Mouse (Mus musculus) heart, embryonic 14.5 days (tissue): ENCODE measurements at regions not wholly inside any gene's neighbourhood (a gene's known extent, or its start where the extent isn't known, plus 50 kb on each side); places are given as distances from the start of the nearest gene placed in this dataset.
A peak's percentile ranks its signal among the peaks of the same experiment; 100 is the strongest.

Source experiments
- ATAC-seq: fragments of 200-750 bp; cut with Nextera tagmentation; 2 replicates; pipeline ENCODE4 v1.8.0; 2017; ENCODE audit warnings: low read depth, moderate TSS enrichment; ENCODE audit not compliant: insufficient number of reproducible peaks, insufficient read depth, low FRiP score
- H3K27ac ChIP-seq, 2 experiments: fragments of 200-500 bp in 1 of 2; fragments of 300-500 bp in 1 of 2; sonication (generic) in 1 of 2; replicated peaks in 1 of 2; 2 replicates each; pipeline ENCODE4 v1.5.1; 2012 to 2014; ENCODE audit warnings: low read depth in 2 of 2, low read length in 2 of 2, control low read depth in 1 of 2, mild to moderate bottlenecking in 1 of 2, mixed read lengths in 1 of 2; ENCODE audit not compliant: control insufficient read depth in 1 of 2, insufficient read depth in 1 of 2
- H3K27me3 ChIP-seq: fragments of 300-500 bp; sonication (generic); 2 replicates; pipeline ENCODE4 v1.6.1; 2014; ENCODE audit warnings: mild to moderate bottlenecking, low read length, control low read depth; ENCODE audit not compliant: control insufficient read depth, insufficient read depth
- H3K36me3 ChIP-seq: fragments of 300-500 bp; sonication (generic); 2 replicates; pipeline ENCODE4 v1.6.1; 2014; ENCODE audit warnings: mild to moderate bottlenecking, control low read depth, low read length, mixed read lengths; ENCODE audit not compliant: control insufficient read depth, insufficient read depth
- H3K4me1 ChIP-seq, 2 experiments: fragments of 200-500 bp in 1 of 2; fragments of 300-500 bp in 1 of 2; sonication (generic) in 1 of 2; 2 replicates each; pipeline ENCODE4 v1.6.1; 2012 to 2014; ENCODE audit warnings: low read length in 2 of 2, control low read depth in 1 of 2, mixed read lengths in 1 of 2; ENCODE audit not compliant: control insufficient read depth in 2 of 2, insufficient read depth in 2 of 2
- H3K4me2 ChIP-seq: fragments of 300-500 bp; sonication (generic); 2 replicates; pipeline ENCODE4 v1.6.1; 2014; ENCODE audit warnings: mild to moderate bottlenecking, low read length
- H3K4me3 ChIP-seq, 2 experiments: fragments of 200-500 bp in 1 of 2; fragments of 300-500 bp in 1 of 2; sonication (generic) in 1 of 2; 2 replicates each; pipeline ENCODE4 v1.5.1; 2012 to 2014; ENCODE audit warnings: low read length in 2 of 2, mild to moderate bottlenecking in 2 of 2, control low read depth in 1 of 2, low read depth in 1 of 2, moderate library complexity in 1 of 2; ENCODE audit not compliant: control insufficient read depth in 1 of 2, insufficient read depth in 1 of 2
- H3K9ac ChIP-seq: fragments of 300-500 bp; sonication (generic); 2 replicates; pipeline ENCODE4 v1.6.1; 2014; ENCODE audit warnings: mild to moderate bottlenecking, low read length
- H3K9me3 ChIP-seq: fragments of 300-500 bp; sonication (generic); 2 replicates; pipeline ENCODE4 v1.6.1; 2016; ENCODE audit warnings: low read length, control low read depth; ENCODE audit not compliant: control insufficient read depth
- WGBS: fragments of 180-500 bp; shearing (Covaris S2); extraction: QIAGEN DNeasy Blood & Tissue Kit; methylation state at CpG from one replicate; pipeline ENCODE4 v1.1.7; 2014; 5-methylcytosine and 5-hydroxymethylcytosine counted together

GRCm38 (mm10) chr8:26784381-26784780 is 192.7 kb upstream of the Zfp703 start:
- Histone ChIP-seq H3K4me3 (no peak overlapping the region), H3K27ac (no peak overlapping the region), H3K4me1 (peaks cover 9 to 11% of the 10 kb centered on the region in 2 experiments), H3K27me3 (peaks cover 23% of the 10 kb centered on the region), H3K9ac (0 out of 2 replicates have a peak overlapping the region, but pooled peaks have one; percentile 42), H3K4me2 (no peak overlapping the region), H3K9me3 (no peaks in the 10 kb centered on the region), H3K36me3 (no peaks in the 10 kb centered on the region)
- 48% methylated on average over 6 of the region's 6 CpGs for WGBS
- ATAC-seq: no peak

GRCm38 (mm10) chr8:26791795-26792194 is 185.3 kb upstream of the Zfp703 start:
- Histone ChIP-seq H3K27me3 (no peaks in the 10 kb centered on the region), H3K4me3 (no peak overlapping the region), H3K9me3 (no peaks in the 10 kb centered on the region), H3K9ac (no peak overlapping the region), H3K27ac (no peak overlapping the region), H3K4me1 (peaks cover 0 to 4% of the 10 kb centered on the region in 2 experiments; a peak in 1 of 4 replicates), H3K4me2 (no peak overlapping the region), H3K36me3 (no peaks in the 10 kb centered on the region)
- 16% methylated on average over 2 of the region's 2 CpGs for WGBS
- ATAC-seq: no peak

- no peaks in the 10 kb centered on the region for H3K9me3 ChIP-seq
- no peak for ATAC-seq
- peaks cover 0 to 4% of the 10 kb centered on the region in 2 experiments; a peak in 1 of 4 replicates for H3K4me1 ChIP-seq
- no peak overlapping the region for H3K4me3 ChIP-seq
- WGBS: 87% methylated on average over 9 of the region's 9 CpGs
- no peaks in the 10 kb centered on the region for H3K36me3 ChIP-seq
- no peaks in the 10 kb centered on the region for H3K27me3 ChIP-seq
- no peak overlapping the region for H3K27ac ChIP-seq
- no peak overlapping the region for H3K9ac ChIP-seq
- no peak overlapping the region for H3K4me2 ChIP-seq
These were observed 183.4 kb upstream of the Zfp703 start for GRCm38 (mm10) chr8:26793606-26794292.

GRCm38 (mm10) chr8:26794411-26794810 is 182.7 kb upstream of the Zfp703 start:
- Histone ChIP-seq H3K9me3 (no peaks in the 10 kb centered on the region), H3K4me3 (no peak overlapping the region), H3K4me2 (no peak overlapping the region), H3K4me1 (peaks cover 0 to 4% of the 10 kb centered on the region in 2 experiments; a peak in 1 of 4 replicates), H3K36me3 (no peaks in the 10 kb centered on the region), H3K9ac (no peak overlapping the region), H3K27me3 (no peaks in the 10 kb centered on the region), H3K27ac (no peak overlapping the region)
- no peak for ATAC-seq
- WGBS: 76% methylated on average over 4 of the region's 4 CpGs

GRCm38 (mm10) chr8:26795616-26796015 is 181.5 kb upstream of the Zfp703 start:
- H3K4me1 ChIP-seq: peaks cover 0 to 4% of the 10 kb centered on the region in 2 experiments; a peak in 1 of 4 replicates
- H3K9ac ChIP-seq: no peak overlapping the region
- no peak overlapping the region for H3K27ac ChIP-seq
- H3K9me3 ChIP-seq: no peaks in the 10 kb centered on the region
- ATAC-seq: no peak
- no peaks in the 10 kb centered on the region for H3K36me3 ChIP-seq
- no peaks in the 10 kb centered on the region for H3K27me3 ChIP-seq
- 83% methylated on average over 8 of the region's 8 CpGs for WGBS
- no peak overlapping the region for H3K4me2 ChIP-seq
- no peak overlapping the region for H3K4me3 ChIP-seq

- H3K36me3 ChIP-seq: no peaks in the 10 kb centered on the region
- ATAC-seq: no peak
- no peak overlapping the region for H3K27ac ChIP-seq
- H3K9me3 ChIP-seq: no peaks in the 10 kb centered on the region
- peaks cover 18% of the 10 kb centered on the region for H3K27me3 ChIP-seq
- H3K4me3 ChIP-seq: no peak overlapping the region
- H3K4me1 ChIP-seq: peaks cover 5 to 6% of the 10 kb centered on the region in 2 experiments; a peak in 3 of 4 replicates
- H3K4me2 ChIP-seq: no peak overlapping the region
- H3K9ac ChIP-seq: no peak overlapping the region
- 61% methylated on average over 1 of the region's 1 CpGs for WGBS
These were observed 177.3 kb upstream of the Zfp703 start for GRCm38 (mm10) chr8:26799814-26800213.

DNA sequence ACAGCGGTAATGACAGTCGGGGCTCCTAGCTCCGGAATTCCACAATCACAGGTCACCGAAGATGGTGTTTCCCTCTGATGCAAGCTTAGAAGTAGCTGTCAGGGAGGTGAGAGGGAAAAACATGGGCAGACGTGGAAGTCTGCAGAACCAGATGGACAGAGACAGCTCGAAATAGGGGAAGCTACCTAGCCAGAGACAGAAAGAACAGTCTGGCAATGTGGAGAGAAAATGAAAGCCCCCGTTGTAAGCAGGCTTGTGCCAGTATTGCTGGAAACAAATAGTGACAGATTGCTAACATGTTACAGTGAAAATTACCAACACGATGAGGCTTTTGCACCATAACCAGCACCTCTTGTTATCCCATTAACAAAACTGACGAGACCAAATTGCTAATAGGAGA is 173.0 kb upstream of the Zfp703 start:
- Histone ChIP-seq H3K9me3 (no peaks in the 10 kb centered on the region), H3K27ac (no peak overlapping the region), H3K27me3 (peaks cover 18% of the 10 kb centered on the region), H3K36me3 (no peaks in the 10 kb centered on the region), H3K4me3 (no peak overlapping the region), H3K4me1 (peaks cover 27 to 33% of the 10 kb centered on the region in 2 experiments), H3K9ac (0 out of 2 replicates have a peak overlapping the region, but pooled peaks have one; percentile 7), H3K4me2 (peak overlapping the region; percentile 34)
- WGBS: 38% methylated on average over 9 of the region's 9 CpGs
- ATAC-seq: no peak

DNA sequence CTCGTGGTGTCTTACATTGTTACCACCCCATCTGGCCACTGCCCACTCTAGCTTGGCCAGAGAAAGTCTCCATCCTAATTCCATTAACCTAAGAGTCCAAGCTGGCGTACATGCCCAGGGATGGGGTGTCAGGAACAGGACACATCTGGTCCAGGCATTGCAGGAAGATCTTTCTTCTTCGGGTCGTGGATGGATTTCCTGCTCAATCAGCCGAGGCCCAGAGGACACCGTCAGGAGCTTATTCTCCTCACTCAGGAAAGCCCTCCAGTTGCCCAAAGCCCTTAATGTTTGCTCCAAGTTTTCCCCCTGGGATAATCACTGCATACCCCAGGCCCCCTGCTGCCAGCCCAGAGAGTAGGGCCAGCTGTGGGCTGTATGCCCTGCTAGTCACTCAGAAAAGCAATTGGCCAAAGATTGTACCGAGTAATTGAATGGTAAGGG is 172.2 kb upstream of the Zfp703 start:
- Histone ChIP-seq H3K4me2 (no peak overlapping the region), H3K9ac (no peak overlapping the region), H3K9me3 (no peaks in the 10 kb centered on the region), H3K4me1 (peaks cover 31 to 33% of the 10 kb centered on the region in 2 experiments), H3K27me3 (peaks cover 18% of the 10 kb centered on the region), H3K27ac (no peak overlapping the region), H3K36me3 (no peaks in the 10 kb centered on the region), H3K4me3 (no peak overlapping the region)
- ATAC-seq: no peak
- WGBS: 52% methylated on average over 7 of the region's 7 CpGs
